Mouse (Mus musculus) heart, adult 2 months (tissue): ENCODE measurements around the gene Camkmt.

Source experiments
- CTCF ChIP-seq: fragments of 200-600 bp; IDR thresholded peaks from 2 replicates; pipeline ENCODE4 v1.8.1; 2022; ENCODE audit warnings: antibody characterized with exemption, mild to moderate bottlenecking, moderate library complexity
- EP300 ChIP-seq: fragments of 200-500 bp; IDR thresholded peaks from 2 replicates; pipeline ENCODE4 v1.6.1; 2011; ENCODE audit warnings: low read depth, low read length, control low read depth; ENCODE audit not compliant: insufficient read depth
- POLR2A ChIP-seq: fragments of 200-500 bp; IDR thresholded peaks from 2 replicates; pipeline ENCODE4 v1.6.1; 2011; ENCODE audit warnings: mild to moderate bottlenecking, low read depth, low read length, control low read depth; ENCODE audit not compliant: insufficient read depth

DNA sequence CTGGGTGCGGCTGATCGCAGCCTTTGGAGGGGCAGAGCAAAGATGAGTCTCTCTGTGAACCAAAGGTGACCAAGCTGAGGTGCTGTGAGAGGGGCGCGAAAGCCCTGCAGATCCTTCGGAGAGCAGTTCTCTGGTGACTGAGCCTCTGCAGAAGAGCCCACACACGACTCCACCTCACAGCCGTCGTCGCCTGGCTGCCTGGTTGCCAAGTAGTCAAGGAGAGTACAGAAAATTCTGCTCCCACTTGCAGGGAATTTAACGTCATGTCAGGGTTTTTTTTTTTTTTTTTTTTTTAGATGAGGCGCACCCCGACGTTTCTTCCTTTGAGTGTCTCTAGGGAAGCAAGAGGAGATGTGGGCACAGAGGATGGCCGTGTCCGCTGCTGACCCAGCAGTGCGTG, 382.9 kb downstream of the Camkmt start:
- TF ChIP-seq POLR2A (no peak), EP300 (no peak), CTCF (no peak)
